Comparison of ENCODE assay signal across 12 mouse cellular contexts in genomic region chr12:29353777-29354496, GRCm38 (mm10).
DNase-seq lines count a peak whose midpoint lies in the region; ATAC-seq lines count a peak whose summit lies in the region.
"Had no signal": no experiment of that assay in that cellular context is flagged by ENCODE, and none has a peak within 500 bp of the region (broad histone marks: within the 10 kb centered on the region; RNA-seq: fewer than 3 reads in every experiment).

No protein-coding gene starts in this region.

- H3K36me3 ChIP-seq in heart, embryonic 11.5 days (ENCODE audit: control insufficient read depth, insufficient read depth, low read length) = no peaks in the 10 kb centered on the region
- H3K36me3 ChIP-seq: liver, embryonic 15.5 days had no signal

- intact Hi-C loops in left cerebral cortex, postnatal 36 days (cut with DNase I) = no loop called here

- 58% methylated on average over 9 of the region's 11 CpGs for WGBS in heart, embryonic 11.5 days (ENCODE audit: insufficient replicate concordance)

- H3K9ac ChIP-seq in heart, embryonic 11.5 days (ENCODE audit: low read depth, low read length) = no peak overlapping the region
- H3K9ac ChIP-seq: liver, embryonic 15.5 days had no signal

- no peak overlapping the region for H3K27ac ChIP-seq in heart, embryonic 11.5 days (ENCODE audit: low read depth, low read length)
- H3K27ac ChIP-seq: liver, embryonic 15.5 days had no signal

- H3K4me3 ChIP-seq in heart, embryonic 11.5 days (ENCODE audit: low read depth, low read length) = no peak overlapping the region
- H3K4me3 ChIP-seq: erythroblast, embryonic 14.5 days; liver, embryonic 15.5 days; myocyte had no signal

- H3K4me2 ChIP-seq in heart, embryonic 11.5 days = no peak overlapping the region
- H3K4me2 ChIP-seq: liver, embryonic 15.5 days had no signal

- DNase-seq in frontal cortex, postnatal 25 days (ENCODE audit: low spot score in 2 of 2) = no peak
- DNase-seq in frontal cortex, postnatal 36 days (ENCODE audit: low spot score in 2 of 2) = peak; percentile 43 to 46
- DNase-seq in left cerebral cortex, postnatal 36 days (ENCODE audit: low spot score in 2 of 2) = peak; percentile 34 to 38
- peak; percentile 53 to 58 for DNase-seq in right cerebral cortex, adult 2 months (ENCODE audit: low spot score in 2 of 2)
- DNase-seq in spleen, postnatal 14 days (ENCODE audit: low spot score in 2 of 2) = no peak
- DNase-seq in heart, adult 8-10 months (ENCODE audit: low spot score) = no peak
- DNase-seq: kidney, postnatal 25 days had no signal

- H3K27me3 ChIP-seq in heart, embryonic 11.5 days (ENCODE audit: control insufficient read depth, insufficient read depth, low read length) = peaks cover 3% of the 10 kb centered on the region; the same call in 1 of the 2 replicates
- H3K27me3 ChIP-seq: liver, embryonic 15.5 days had no signal

- H3K4me1 ChIP-seq in heart, embryonic 11.5 days (ENCODE audit: control insufficient read depth, insufficient read depth, low read length) = peaks cover 13% of the 10 kb centered on the region
- H3K4me1 ChIP-seq: liver, embryonic 15.5 days had no signal

- H3K9me3 ChIP-seq in heart, embryonic 11.5 days (replicated peaks; ENCODE audit: control insufficient read depth, low read length) = no peaks in the 10 kb centered on the region
- H3K9me3 ChIP-seq: liver, embryonic 15.5 days had no signal

- peak; percentile 66 for ATAC-seq in frontal cortex, adult (ENCODE audit: low TSS enrichment)
- ATAC-seq in heart, embryonic 11.5 days (replicated peaks; ENCODE audit: insufficient number of reproducible peaks, low FRiP score, low TSS enrichment) = no peak

Comparison
In these comparisons a context has a peak if more than half of its experiments do, and no peak if none do; other contexts are left out.
1. DNase-seq: peak in frontal cortex, postnatal 36 days (2 of 2), left cerebral cortex, postnatal 36 days (2 of 2) and right cerebral cortex, adult 2 months (2 of 2); none in frontal cortex, postnatal 25 days (0 of 2), spleen, postnatal 14 days (0 of 2) and heart, adult 8-10 months (single experiment).